Mouse (Mus musculus) lung, embryonic 16.5 days (tissue): Measurements from ENCODE around the gene Spata13. TPM values are rescaled to one million over a fixed set of nuclear protein-coding genes. Genes with fewer than 3 reads are reported as not detected.

Experiments
- ATAC-seq: fragments of 200-750 bp; cut with Nextera tagmentation; 2 replicates; pipeline ENCODE4 v1.8.0; 2017; ENCODE audit warnings: low read depth, mild to moderate bottlenecking, moderate library complexity
- H3K27ac ChIP-seq: fragments of 300-500 bp; sonication (generic); 2 replicates; pipeline ENCODE4 v1.5.1; 2014; ENCODE audit warnings: mild to moderate bottlenecking, control low read depth, low read length
- H3K27me3 ChIP-seq: fragments of 300-500 bp; sonication (generic); 2 replicates; pipeline ENCODE4 v1.6.1; 2014; ENCODE audit warnings: low read depth, low read length, mixed read lengths; ENCODE audit not compliant: control insufficient read depth, insufficient read depth
- H3K36me3 ChIP-seq: fragments of 300-500 bp; sonication (generic); 2 replicates; pipeline ENCODE4 v1.6.1; 2014; ENCODE audit warnings: low read length; ENCODE audit not compliant: control insufficient read depth, insufficient read depth
- H3K4me1 ChIP-seq: fragments of 300-500 bp; sonication (generic); replicated peaks from 2 replicates; pipeline ENCODE4 v1.6.1; 2014; ENCODE audit warnings: low read length, mixed read lengths; ENCODE audit not compliant: control insufficient read depth, insufficient read depth
- H3K4me2 ChIP-seq: fragments of 300-500 bp; sonication (generic); 2 replicates; pipeline ENCODE4 v1.6.1; 2014; ENCODE audit warnings: low read depth, low read length, control low read depth
- H3K4me3 ChIP-seq: fragments of 300-500 bp; sonication (generic); 2 replicates; pipeline ENCODE4 v1.5.1; 2014; ENCODE audit warnings: mild to moderate bottlenecking, low read length, control low read depth
- H3K9ac ChIP-seq: fragments of 300-500 bp; sonication (generic); 2 replicates; pipeline ENCODE4 v1.6.1; 2014; ENCODE audit warnings: low read length, control low read depth
- H3K9me3 ChIP-seq: fragments of 300-500 bp; sonication (generic); 2 replicates; pipeline ENCODE4 v1.6.1; 2016; ENCODE audit warnings: low read length; ENCODE audit not compliant: control insufficient read depth
- WGBS: fragments of 180-500 bp; shearing (Covaris S2); extraction: QIAGEN DNeasy Blood & Tissue Kit; methylation state at CpG from one replicate; pipeline ENCODE4 v1.1.7; 2014; 5-methylcytosine and 5-hydroxymethylcytosine counted together
- polyA plus RNA-seq: library from polyadenylated mRNA; unstranded; fragments of >200 nt; fragmentation: Nextera tagmentation; extraction: Ambion mirVana; gene quantifications from 2 replicates; pipeline ENCODE4 v1.2.1, GENCODE M21; 2015

The Spata13 gene
- polyA plus RNA-seq, 1 experiment from 2014 or later, result 17.9 TPM

GRCm38 (mm10) chr14:60661281-60661680 is 27.5 kb downstream of the Spata13 start:
- H3K9me3 ChIP-seq, result no peaks in the 10 kb centered on the region
- H3K27ac ChIP-seq, result no peak overlapping the region
- ATAC-seq, result no peak
- no peaks in the 10 kb centered on the region for H3K27me3 ChIP-seq
- H3K4me3 ChIP-seq, result no peak overlapping the region
- WGBS, result 84% methylated on average over 5 of the region's 5 CpGs
- no peak overlapping the region for H3K4me2 ChIP-seq
- H3K9ac ChIP-seq, result no peak overlapping the region
- H3K36me3 ChIP-seq, result 0 out of 2 replicates have a peak, but pooled peaks cover 3% of the 10 kb centered on the region
- no peaks in the 10 kb centered on the region for H3K4me1 ChIP-seq

GRCm38 (mm10) chr14:60663309-60663940 is 29.6 kb downstream of the Spata13 start:
- H3K36me3 ChIP-seq, result 0 out of 2 replicates have a peak, but pooled peaks cover 3% of the 10 kb centered on the region
- H3K4me1 ChIP-seq, result no peaks in the 10 kb centered on the region
- H3K4me2 ChIP-seq, result no peak overlapping the region
- 70% methylated on average over 11 of the region's 11 CpGs for WGBS
- no peak for ATAC-seq
- no peaks in the 10 kb centered on the region for H3K9me3 ChIP-seq
- H3K27ac ChIP-seq, result no peak overlapping the region
- H3K9ac ChIP-seq, result no peak overlapping the region
- no peaks in the 10 kb centered on the region for H3K27me3 ChIP-seq
- H3K4me3 ChIP-seq, result no peak overlapping the region

- Histone ChIP-seq H3K4me1 (no peaks in the 10 kb centered on the region), H3K9me3 (no peaks in the 10 kb centered on the region), H3K4me3 (no peak overlapping the region), H3K27ac (no peak overlapping the region), H3K4me2 (no peak overlapping the region), H3K27me3 (no peaks in the 10 kb centered on the region), H3K36me3 (0 out of 2 replicates have a peak, but pooled peaks cover 3% of the 10 kb centered on the region), H3K9ac (no peak overlapping the region)
- 42% methylated on average over 4 of the region's 4 CpGs for WGBS
- peak; percentile 43; the same call in 1 of the 2 replicates for ATAC-seq
Observed at GRCm38 (mm10) chr14:60664641-60665040, 30.8 kb downstream of the Spata13 start.

GRCm38 (mm10) chr14:60665263-60665662 is 31.5 kb downstream of the Spata13 start:
- Histone ChIP-seq H3K27me3 (no peaks in the 10 kb centered on the region), H3K27ac (no peak overlapping the region), H3K4me2 (no peak overlapping the region), H3K36me3 (0 out of 2 replicates have a peak, but pooled peaks cover 2% of the 10 kb centered on the region), H3K4me3 (no peak overlapping the region), H3K9ac (no peak overlapping the region), H3K9me3 (no peaks in the 10 kb centered on the region), H3K4me1 (no peaks in the 10 kb centered on the region)
- 54% methylated on average over 6 of the region's 6 CpGs for WGBS
- ATAC-seq, result no peak

GRCm38 (mm10) chr14:60666252-60666651 is 32.5 kb downstream of the Spata13 start:
- no peak for ATAC-seq
- Histone ChIP-seq H3K36me3 (no peaks in the 10 kb centered on the region), H3K27me3 (no peaks in the 10 kb centered on the region), H3K27ac (no peak overlapping the region), H3K4me3 (no peak overlapping the region), H3K4me2 (no peak overlapping the region), H3K9me3 (no peaks in the 10 kb centered on the region), H3K9ac (no peak overlapping the region), H3K4me1 (no peaks in the 10 kb centered on the region)
- 81% methylated on average over 7 of the region's 7 CpGs for WGBS

- H3K4me2 ChIP-seq, result no peak overlapping the region
- H3K9ac ChIP-seq, result no peak overlapping the region
- H3K36me3 ChIP-seq, result no peaks in the 10 kb centered on the region
- 64% methylated on average over 7 of the region's 7 CpGs for WGBS
- no peaks in the 10 kb centered on the region for H3K27me3 ChIP-seq
- H3K9me3 ChIP-seq, result no peaks in the 10 kb centered on the region
- no peak for ATAC-seq
- H3K4me3 ChIP-seq, result no peak overlapping the region
- no peak overlapping the region for H3K27ac ChIP-seq
- peaks cover 6% of the 10 kb centered on the region; the same call in 1 of the 2 replicates for H3K4me1 ChIP-seq
Observed at GRCm38 (mm10) chr14:60670191-60670590, 36.4 kb downstream of the Spata13 start.

- Histone ChIP-seq H3K4me1 (peaks cover 6% of the 10 kb centered on the region; the same call in 1 of the 2 replicates), H3K9me3 (no peaks in the 10 kb centered on the region), H3K4me3 (no peak overlapping the region), H3K9ac (no peak overlapping the region), H3K27ac (no peak overlapping the region), H3K4me2 (no peak overlapping the region), H3K36me3 (no peaks in the 10 kb centered on the region), H3K27me3 (no peaks in the 10 kb centered on the region)
- no peak for ATAC-seq
- 43% methylated on average over 2 of the region's 2 CpGs for WGBS
Observed at GRCm38 (mm10) chr14:60671504-60671903, 37.7 kb downstream of the Spata13 start.

GRCm38 (mm10) chr14:60675697-60676096 is 41.9 kb downstream of the Spata13 start:
- H3K4me1 ChIP-seq, result peaks cover 6% of the 10 kb centered on the region; the same call in 1 of the 2 replicates
- no peaks in the 10 kb centered on the region for H3K9me3 ChIP-seq
- H3K4me2 ChIP-seq, result no peak overlapping the region
- no peak overlapping the region for H3K9ac ChIP-seq
- no peak overlapping the region for H3K27ac ChIP-seq
- no peaks in the 10 kb centered on the region for H3K27me3 ChIP-seq
- ATAC-seq, result no peak
- no peak overlapping the region for H3K4me3 ChIP-seq
- no peaks in the 10 kb centered on the region for H3K36me3 ChIP-seq
- WGBS, result 79% methylated on average over 4 of the region's 4 CpGs

- H3K27ac ChIP-seq, result no peak overlapping the region
- H3K4me2 ChIP-seq, result no peak overlapping the region
- no peaks in the 10 kb centered on the region for H3K27me3 ChIP-seq
- no peaks in the 10 kb centered on the region for H3K9me3 ChIP-seq
- no peaks in the 10 kb centered on the region for H3K36me3 ChIP-seq
- 90% methylated on average over 2 of the region's 2 CpGs for WGBS
- no peak overlapping the region for H3K9ac ChIP-seq
- ATAC-seq, result no peak
- peaks cover 4% of the 10 kb centered on the region; the same call in 1 of the 2 replicates for H3K4me1 ChIP-seq
- H3K4me3 ChIP-seq, result no peak overlapping the region
Observed at GRCm38 (mm10) chr14:60676625-60677314, 43.0 kb downstream of the Spata13 start.
